Mouse (Mus musculus) megakaryocyte, embryonic 14.5 days (primary cell): ENCODE measurements around the gene Nhej1.

ENCODE experiments used
- FLI1 ChIP-seq: IDR thresholded peaks from 2 replicates; pipeline ENCODE4 v1.6.1; 2012; ENCODE audit warnings: low read length, inconsistent platforms, mixed read lengths
- GATA1 ChIP-seq: IDR thresholded peaks from 3 replicates; pipeline ENCODE4 v1.6.1; 2012; ENCODE audit warnings: mixed read lengths, low read length, inconsistent platforms, borderline replicate concordance

GRCm38 (mm10) chr1:75136730-75137129 is 11.7 kb upstream of the Nhej1 start:
- no peak for TF ChIP-seq GATA1
- TF ChIP-seq FLI1 = no peak
